Mouse (Mus musculus) regulatory T cell (primary cell): Measurements from ENCODE around the gene Rapgef2.
"Not testable (repeated sequence)": the region's sequence is repeated elsewhere in the genome, so short reads cannot be mapped to it uniquely, and the experiment has no call there.

Source experiments
- in situ Hi-C: fragments of 300-600 bp; cut with MboI, MseI; formaldehyde crosslinking; loops from one replicate; pipeline ENCODE4 v1.15.1; 2025; ENCODE audit warnings: high pct_unique_total_duplicates

Rapgef2 gene

DNA sequence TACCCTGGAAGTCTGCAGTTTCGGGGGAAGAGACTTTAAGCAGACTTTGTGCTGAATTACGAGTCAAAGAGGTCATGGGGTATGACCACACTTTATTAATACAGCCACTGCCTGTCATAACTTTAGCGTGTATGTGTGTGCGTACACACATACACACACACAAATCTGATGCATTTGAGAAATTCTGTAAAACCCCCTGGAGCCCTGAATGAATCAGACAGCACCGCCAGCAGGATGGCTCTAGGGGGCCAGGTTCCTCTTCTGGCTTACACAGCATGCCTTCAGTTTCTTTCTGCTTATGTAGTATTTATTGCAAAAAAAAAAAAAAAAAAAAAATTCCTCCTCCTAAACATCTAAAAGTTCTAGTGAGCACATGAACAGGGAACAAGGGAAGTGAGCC is 113.0 kb downstream of the Rapgef2 start:
- in situ Hi-C loops, result no loop called here

GRCm38 (mm10) chr3:79171146-79171545 is 115.2 kb downstream of the Rapgef2 start:
- in situ Hi-C loops, result not testable (repeated sequence)

DNA sequence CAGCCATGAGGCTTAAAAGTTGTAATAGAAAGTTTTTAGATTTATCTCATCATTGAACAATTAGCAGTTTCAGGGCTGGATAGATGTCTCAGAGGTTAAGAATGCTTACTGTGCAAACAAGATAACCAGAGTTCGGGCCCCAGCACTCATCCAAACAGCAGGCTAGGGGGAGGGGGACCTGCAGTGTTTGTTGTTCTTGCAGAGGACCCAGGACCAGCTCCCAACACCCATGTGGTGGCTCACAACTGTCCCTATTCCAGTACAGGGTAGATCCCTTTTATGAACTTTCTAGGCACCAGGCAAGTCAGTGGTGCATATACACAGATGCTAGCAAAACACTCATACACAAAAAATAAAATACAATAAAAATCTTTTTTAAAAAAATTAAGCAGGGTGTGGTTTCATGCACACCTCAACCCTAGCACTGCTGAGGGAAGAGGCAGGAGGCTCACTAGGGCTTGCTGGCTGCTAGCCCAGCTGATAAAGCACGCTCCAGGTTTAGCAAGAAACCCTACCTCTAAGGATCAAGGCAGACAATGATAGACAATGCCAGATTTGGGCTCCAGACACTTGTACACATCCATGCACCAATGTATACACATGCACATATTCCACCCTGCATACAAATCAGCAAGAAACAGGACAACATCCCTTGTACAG is 118.0 kb downstream of the Rapgef2 start:
- in situ Hi-C loops, result no loop called here

- in situ Hi-C loops, result no loop called here
Observed at GRCm38 (mm10) chr3:79167586-79167985, 118.7 kb downstream of the Rapgef2 start.

DNA sequence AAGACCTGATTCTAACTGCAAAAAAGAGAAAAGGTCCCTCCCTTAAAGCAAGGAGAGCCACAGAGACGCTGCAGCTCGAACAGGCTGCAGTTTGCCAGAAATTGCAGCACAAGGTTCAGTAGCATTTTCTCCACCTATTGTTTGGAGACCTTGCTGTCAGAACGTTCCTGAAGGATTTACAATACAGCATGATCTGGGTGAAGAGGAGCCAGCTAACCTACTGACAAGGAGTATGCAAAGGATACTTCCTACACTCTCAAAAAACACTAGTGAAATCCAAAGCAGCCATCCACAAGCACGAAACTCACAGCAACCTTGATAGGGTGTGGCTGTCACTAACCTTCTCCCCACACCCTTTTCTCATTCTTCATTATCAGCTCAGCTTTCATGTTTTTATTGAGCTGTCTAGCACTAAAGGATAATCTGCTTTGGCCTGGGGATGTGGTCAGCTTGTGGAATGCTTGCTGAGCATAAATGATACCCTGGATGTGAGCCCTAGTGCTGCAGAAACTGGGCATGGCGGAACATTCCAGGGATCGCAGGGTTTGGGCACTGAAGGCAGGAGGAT is 124.4 kb downstream of the Rapgef2 start:
- in situ Hi-C loops, result no loop called here

DNA sequence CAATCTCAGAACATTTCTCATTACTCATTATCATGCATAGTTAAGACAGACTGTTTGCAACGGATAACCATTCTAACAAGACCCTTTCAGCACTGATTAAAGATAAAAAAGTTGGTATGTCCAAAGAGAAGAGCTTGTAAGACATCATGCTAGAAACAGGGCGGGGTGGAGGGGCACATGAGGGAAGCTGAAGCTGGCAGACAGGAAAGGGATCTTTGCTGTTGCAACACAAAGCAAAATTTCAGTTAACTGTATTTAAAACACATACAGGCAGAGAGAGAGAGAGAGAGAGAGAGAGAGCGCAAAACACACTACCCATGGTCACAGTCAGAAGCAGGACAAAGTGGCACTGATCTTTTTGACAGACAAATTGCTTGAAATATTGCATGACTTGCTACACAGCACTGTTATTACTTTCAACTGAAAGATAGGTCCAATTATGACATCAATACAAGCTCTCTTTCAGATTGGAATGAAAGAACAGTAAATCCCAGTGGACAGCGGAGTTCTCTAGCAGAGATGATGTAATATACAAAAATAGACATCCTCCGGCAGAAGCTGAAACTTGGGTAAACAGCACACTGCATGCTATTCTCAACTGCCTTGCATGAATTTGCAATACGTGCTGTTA is 125.1 kb downstream of the Rapgef2 start:
- in situ Hi-C loops, result no loop called here

GRCm38 (mm10) chr3:79158254-79158653 is 128.1 kb downstream of the Rapgef2 start:
- in situ Hi-C loops, result no loop called here

DNA sequence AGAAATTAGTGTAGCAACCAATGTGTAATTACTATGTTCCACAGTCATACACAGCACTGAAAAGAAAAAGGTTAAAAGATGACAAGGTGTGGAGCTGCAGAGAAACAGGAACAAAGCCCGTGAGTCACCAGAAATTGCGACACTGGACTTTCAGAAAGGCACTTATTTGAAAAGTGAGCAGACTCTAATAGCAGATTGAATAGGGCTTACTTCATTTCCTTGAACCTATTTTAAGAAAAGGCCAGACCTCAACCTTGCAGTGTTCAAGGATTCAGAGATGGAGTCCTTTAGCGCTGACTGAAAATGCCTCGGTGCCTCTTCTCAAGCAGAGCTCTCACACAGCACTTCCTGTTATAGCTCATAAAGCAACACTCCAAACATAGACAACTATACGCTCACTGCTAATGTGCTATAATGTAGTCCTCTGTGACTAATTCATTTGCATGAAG is 133.3 kb downstream of the Rapgef2 start:
- in situ Hi-C loops, result no loop called here

- in situ Hi-C loops, result no loop called here
Observed at GRCm38 (mm10) chr3:79145407-79146055, 140.8 kb downstream of the Rapgef2 start.

DNA sequence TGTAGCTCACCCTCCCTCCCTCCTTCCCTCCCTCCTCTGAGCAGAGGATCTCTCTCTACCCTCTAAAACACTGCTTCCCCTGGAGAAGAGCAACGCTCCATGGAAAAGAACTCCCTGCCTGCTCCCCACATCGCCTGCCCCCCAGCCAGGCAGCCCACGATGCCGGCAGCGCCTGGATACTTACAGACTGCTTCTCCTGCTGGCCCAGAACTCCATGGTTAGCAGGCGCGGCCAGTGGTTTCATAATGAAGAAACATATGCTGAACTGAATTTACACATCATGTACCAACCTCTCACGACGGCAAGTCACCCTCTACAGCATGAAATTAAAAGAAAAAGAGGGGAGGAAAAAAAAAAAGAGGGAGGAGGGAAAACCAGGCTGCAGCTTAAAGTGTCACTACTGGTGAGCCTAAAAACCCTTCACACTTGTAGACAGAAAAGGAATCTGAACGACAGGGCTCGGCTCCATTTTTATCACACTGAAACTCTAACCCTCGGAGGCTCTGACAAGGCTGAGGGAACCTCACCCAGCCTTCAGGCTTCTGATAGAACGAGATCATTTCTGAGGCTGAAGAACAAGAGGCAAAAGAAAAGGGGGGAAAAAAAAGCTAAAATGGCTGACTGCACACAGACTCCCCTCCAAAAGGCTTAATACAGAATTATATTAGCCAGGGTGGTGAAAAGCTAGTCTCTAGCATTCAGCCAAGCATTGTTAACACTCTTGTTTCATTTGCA is 141.5 kb downstream of the Rapgef2 start:
- in situ Hi-C loops, result no loop called here

DNA sequence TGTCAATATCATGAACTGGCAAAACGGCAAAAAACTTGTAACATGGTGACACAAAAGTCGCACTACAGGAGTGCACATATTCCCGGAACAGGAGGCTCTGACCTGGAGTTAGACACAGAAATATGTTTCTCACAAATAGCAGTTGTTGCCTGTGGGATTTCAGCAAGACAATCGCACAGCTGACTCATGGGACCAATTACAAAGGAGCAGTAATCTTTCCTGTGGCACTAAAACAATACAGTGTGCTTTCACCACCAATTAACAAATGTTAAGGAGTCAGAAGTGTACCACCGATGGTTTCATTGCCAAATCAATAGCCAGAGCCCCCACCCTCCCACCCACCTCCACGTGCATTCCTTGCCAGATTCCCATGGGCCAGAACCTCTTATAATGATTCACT is 142.2 kb downstream of the Rapgef2 start:
- in situ Hi-C loops, result no loop called here

DNA sequence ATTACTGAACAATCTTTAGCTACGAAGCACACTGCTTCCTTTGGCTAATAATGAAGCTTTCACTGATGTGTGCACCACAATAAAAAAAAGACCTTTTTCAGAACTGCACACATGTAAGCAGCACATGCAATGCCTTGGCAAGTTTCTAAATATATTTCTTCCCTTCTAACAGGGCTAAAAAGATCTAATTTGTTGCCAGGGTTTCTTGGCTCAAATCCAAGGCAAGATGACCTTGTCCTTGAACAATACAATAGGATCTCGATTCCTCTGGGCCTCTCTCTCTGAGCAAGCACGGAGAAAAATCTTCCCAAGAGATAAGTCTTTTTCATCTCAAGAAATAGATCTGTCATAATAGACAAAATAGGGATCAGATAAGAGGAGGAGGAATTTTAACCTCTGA is 147.1 kb downstream of the Rapgef2 start:
- in situ Hi-C loops, result no loop called here

DNA sequence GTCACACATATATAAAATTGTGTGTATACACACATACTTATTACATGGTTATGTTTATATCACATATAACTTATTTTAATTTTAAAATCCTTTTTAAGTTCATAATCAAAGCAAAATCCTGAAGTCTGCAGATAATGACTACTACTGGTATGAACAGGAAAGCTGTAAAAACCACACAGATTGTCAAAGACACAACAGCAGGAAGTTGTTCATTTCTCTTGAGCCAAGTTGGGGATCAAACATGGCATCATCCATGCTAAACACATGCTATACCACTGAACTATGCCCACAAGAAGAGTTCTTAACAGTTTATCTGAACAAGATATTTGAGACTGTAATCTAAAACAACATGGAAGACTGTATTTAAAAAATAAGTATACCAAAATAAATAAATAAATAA is 147.7 kb downstream of the Rapgef2 start:
- in situ Hi-C loops, result no loop called here

DNA sequence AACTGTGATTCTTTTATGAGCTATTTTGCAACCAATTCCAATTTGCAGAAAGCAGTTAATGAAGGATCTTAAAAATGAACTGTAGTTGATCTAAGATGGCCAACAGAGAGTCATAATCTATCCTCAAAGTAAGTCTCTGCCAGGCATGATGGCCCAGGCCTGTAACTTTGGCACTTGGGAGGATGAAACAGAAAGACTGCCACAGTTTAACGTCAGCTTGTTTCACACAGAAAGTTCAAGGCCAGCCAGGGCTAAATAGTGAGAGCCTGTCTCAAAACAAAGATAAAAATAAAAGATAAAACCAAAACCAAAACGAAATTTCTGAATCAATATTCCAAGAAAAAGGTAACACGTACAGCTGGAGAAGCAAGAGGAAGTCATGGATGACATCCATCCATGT is 155.3 kb downstream of the Rapgef2 start:
- in situ Hi-C loops, result no loop called here

DNA sequence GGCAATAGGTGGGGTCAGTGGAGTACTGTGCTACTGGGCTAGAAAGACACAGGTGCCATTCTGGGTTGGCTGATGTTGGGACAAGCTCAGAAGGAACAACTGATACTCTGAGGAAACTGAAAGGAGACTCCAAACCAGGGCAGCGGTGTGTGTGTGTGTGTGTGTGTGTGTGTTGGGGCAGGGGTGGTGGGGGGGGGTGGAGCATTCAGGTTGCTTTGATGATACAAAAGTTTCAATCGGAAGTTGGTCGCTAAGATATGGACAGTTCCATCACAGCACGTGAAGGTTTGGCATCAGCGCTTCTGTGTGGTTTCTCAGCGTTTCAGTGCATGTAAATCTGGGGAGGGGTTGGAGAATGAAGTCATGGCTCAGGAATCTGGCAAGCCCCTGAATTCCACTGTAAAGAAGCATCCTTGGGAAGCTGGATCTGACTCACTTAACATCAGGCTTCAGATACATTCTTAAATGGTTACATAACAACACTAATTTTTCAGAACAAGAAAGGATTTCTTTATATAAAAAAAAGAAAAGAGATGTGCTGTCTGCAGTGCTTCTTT is 157.2 kb downstream of the Rapgef2 start:
- in situ Hi-C loops, result no loop called here

- in situ Hi-C loops, result no loop called here
Observed at GRCm38 (mm10) chr3:79127797-79128196, 158.5 kb downstream of the Rapgef2 start.

GRCm38 (mm10) chr3:79126857-79127256 is 159.5 kb downstream of the Rapgef2 start:
- in situ Hi-C loops, result no loop called here

- in situ Hi-C loops, result no loop called here
Observed at GRCm38 (mm10) chr3:79121391-79121790, 164.9 kb downstream of the Rapgef2 start.

GRCm38 (mm10) chr3:79119983-79120382 is 166.3 kb downstream of the Rapgef2 start:
- in situ Hi-C loops, result no loop called here

DNA sequence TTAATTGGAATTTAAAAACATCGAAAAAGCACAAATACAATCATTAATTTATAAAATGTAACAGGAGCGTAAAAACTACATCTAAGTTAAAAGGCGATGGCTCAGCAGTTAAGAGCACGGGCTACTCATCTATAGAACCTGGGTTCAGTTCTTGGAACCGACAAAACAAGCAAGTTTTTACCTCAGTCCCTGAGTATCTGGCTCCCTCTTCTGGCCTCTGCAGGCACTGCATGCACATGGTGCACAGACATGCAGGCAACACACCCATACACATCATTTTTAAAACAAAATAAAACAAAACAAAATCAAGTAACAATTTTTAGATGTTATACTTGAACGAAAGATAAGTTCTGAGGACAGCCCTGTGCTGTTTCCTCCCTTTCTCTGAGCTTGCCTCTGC is 176.2 kb downstream of the Rapgef2 start:
- in situ Hi-C loops, result no loop called here

GRCm38 (mm10) chr3:79108246-79108645 is 178.1 kb downstream of the Rapgef2 start:
- in situ Hi-C loops, result no loop called here

- in situ Hi-C loops, result no loop called here
Observed at GRCm38 (mm10) chr3:79106360-79106759, 180.0 kb downstream of the Rapgef2 start.
